Mouse (Mus musculus): ENCODE measurements around the gene Stx6.

Gene Stx6

GRCm38 (mm10) chr1:155233931-155234607 lies 75.6 kb downstream of the Stx6 start:
- DNase-seq (ENCODE audit: low spot score in 2 of 2): peak in 1 of 2 experiments; percentile 63

- DNase-seq (ENCODE audit: low spot score in 2 of 2): no peak
These were observed 77.1 kb downstream of the Stx6 start for GRCm38 (mm10) chr1:155235641-155236040.

- DNase-seq (ENCODE audit: low spot score in 2 of 2): no peak
These were observed 78.0 kb downstream of the Stx6 start for GRCm38 (mm10) chr1:155236306-155237024.

- DNase-seq (ENCODE audit: low spot score in 2 of 2): no peak
These were observed 78.9 kb downstream of the Stx6 start for GRCm38 (mm10) chr1:155237390-155237789.

- DNase-seq (ENCODE audit: low spot score in 2 of 2): no peak
These were observed 79.6 kb downstream of the Stx6 start for GRCm38 (mm10) chr1:155238126-155238525.

- DNase-seq (ENCODE audit: low spot score in 2 of 2): no peak
These were observed 80.7 kb downstream of the Stx6 start for GRCm38 (mm10) chr1:155239169-155239568.

- no peak for DNase-seq (ENCODE audit: low spot score in 2 of 2)
These were observed 81.6 kb downstream of the Stx6 start for GRCm38 (mm10) chr1:155239962-155240717.

- no peak for DNase-seq (ENCODE audit: low spot score in 2 of 2)
These were observed 83.4 kb downstream of the Stx6 start for GRCm38 (mm10) chr1:155241701-155242487.

- no peak for DNase-seq (ENCODE audit: low spot score in 2 of 2)
These were observed 83.9 kb downstream of the Stx6 start for GRCm38 (mm10) chr1:155242488-155242745.

GRCm38 (mm10) chr1:155243797-155244770 lies 85.6 kb downstream of the Stx6 start, which contains the start of gene BC034090:
Gene BC034090, minus strand, starts transcription at chr1:155244444.
- DNase-seq (ENCODE audit: low spot score in 2 of 2): no peak

- no peak for DNase-seq (ENCODE audit: low spot score in 2 of 2)
These were observed 86.3 kb downstream of the Stx6 start for GRCm38 (mm10) chr1:155244771-155245211.

GRCm38 (mm10) chr1:155245516-155245915 lies 87.0 kb downstream of the Stx6 start:
- no peak for DNase-seq (ENCODE audit: low spot score in 2 of 2)

- no peak for DNase-seq (ENCODE audit: low spot score in 2 of 2)
These were observed 88.9 kb downstream of the Stx6 start for GRCm38 (mm10) chr1:155247441-155247840.

- no peak for DNase-seq (ENCODE audit: low spot score in 2 of 2)
These were observed 89.5 kb downstream of the Stx6 start for GRCm38 (mm10) chr1:155248041-155248440.

- DNase-seq (ENCODE audit: low spot score in 2 of 2): no peak
These were observed 91.4 kb downstream of the Stx6 start for GRCm38 (mm10) chr1:155249896-155250295.

GRCm38 (mm10) chr1:155250531-155251135 lies 92.1 kb downstream of the Stx6 start:
- no peak for DNase-seq (ENCODE audit: low spot score in 2 of 2)

GRCm38 (mm10) chr1:155251596-155251995 lies 93.1 kb downstream of the Stx6 start:
- no peak for DNase-seq (ENCODE audit: low spot score in 2 of 2)

GRCm38 (mm10) chr1:155252631-155253121 lies 94.2 kb downstream of the Stx6 start:
- DNase-seq (ENCODE audit: low spot score in 2 of 2): no peak

- DNase-seq (ENCODE audit: low spot score in 2 of 2): no peak
These were observed 94.6 kb downstream of the Stx6 start for GRCm38 (mm10) chr1:155253126-155253525.

GRCm38 (mm10) chr1:155254309-155254708 lies 95.8 kb downstream of the Stx6 start:
- DNase-seq (ENCODE audit: low spot score in 2 of 2): no peak
